Mouse (Mus musculus): ENCODE measurements at regions not wholly inside any gene's neighbourhood (a gene's known extent, or its start where the extent isn't known, plus 50 kb on each side); places are given as distances from the start of the nearest gene placed in this dataset.

- DNase-seq (ENCODE audit: low spot score in 2 of 2), result peak in 1 of 2 experiments; percentile 79
Measured at GRCm38 (mm10) chr14:120560416-120560815, 82.2 kb downstream of the Rap2a start.

GRCm38 (mm10) chr14:120560987-120561386 lies 82.7 kb downstream of the Rap2a start:
- intact Hi-C loops (cut with DNase I), result loop anchor here (5.0 kb wide), 1 partner anchor 54 kb away; no protein-coding TSS in a partner anchor
- DNase-seq (ENCODE audit: low spot score in 2 of 2), result no peak

More at GRCm38 (mm10) chr14:120560416-120560815, 82.2 kb downstream of the Rap2a start:
- intact Hi-C loops (cut with DNase I), result loop anchor here (5.0 kb wide), 1 partner anchor 53 kb away; no protein-coding TSS in a partner anchor

GRCm38 (mm10) chr14:120566945-120567344 lies 88.7 kb downstream of the Rap2a start:
- no peak for DNase-seq (ENCODE audit: low spot score in 2 of 2)
- intact Hi-C loops (cut with DNase I), result no loop called here

- intact Hi-C loops (cut with DNase I), result no loop called here
- no peak for DNase-seq (ENCODE audit: low spot score in 2 of 2)
Measured at GRCm38 (mm10) chr14:120568054-120568453, 89.8 kb downstream of the Rap2a start.

- intact Hi-C loops (cut with DNase I), result no loop called here
- DNase-seq (ENCODE audit: low spot score in 2 of 2), result no peak
Measured at GRCm38 (mm10) chr14:120572238-120572637, 94.0 kb downstream of the Rap2a start.

- intact Hi-C loops (cut with DNase I), result loop anchor here (5.0 kb wide), 1 partner anchor 73 kb away; no protein-coding TSS in a partner anchor
- no peak for DNase-seq (ENCODE audit: low spot score in 2 of 2)
Measured at GRCm38 (mm10) chr14:120575202-120575601, 97.0 kb downstream of the Rap2a start.

GRCm38 (mm10) chr14:120578352-120579080 lies 100.3 kb downstream of the Rap2a start:
- DNase-seq (ENCODE audit: low spot score in 2 of 2), result peak; percentile 45 to 85
- intact Hi-C loops (cut with DNase I), result loop anchor here (5.0 kb wide), 1 partner anchor 76 kb away; no protein-coding TSS in a partner anchor

- intact Hi-C loops (cut with DNase I), result no loop called here
Measured at GRCm38 (mm10) chr14:120583807-120584206, 105.6 kb downstream of the Rap2a start.

GRCm38 (mm10) chr14:120592191-120592590 lies 113.9 kb downstream of the Rap2a start:
- DNase-seq (ENCODE audit: low spot score in 2 of 2), result no peak
- intact Hi-C loops (cut with DNase I), result no loop called here

More at GRCm38 (mm10) chr14:120583807-120584206, 105.6 kb downstream of the Rap2a start:
- no peak for DNase-seq (ENCODE audit: low spot score in 2 of 2)

GRCm38 (mm10) chr14:120600414-120600935 lies 122.2 kb downstream of the Rap2a start:
- no peak for DNase-seq (ENCODE audit: low spot score in 2 of 2)
- intact Hi-C loops (cut with DNase I), result no loop called here

- intact Hi-C loops (cut with DNase I), result no loop called here
Measured at GRCm38 (mm10) chr14:120601510-120601909, 123.3 kb downstream of the Rap2a start.

GRCm38 (mm10) chr14:120603849-120604492 lies 125.7 kb downstream of the Rap2a start:
- no peak for DNase-seq (ENCODE audit: low spot score in 2 of 2)
- intact Hi-C loops (cut with DNase I), result no loop called here

More at GRCm38 (mm10) chr14:120601510-120601909, 123.3 kb downstream of the Rap2a start:
- DNase-seq (ENCODE audit: low spot score in 2 of 2), result no peak

- peak in 1 of 2 experiments; percentile 65 for DNase-seq (ENCODE audit: low spot score in 2 of 2)
- intact Hi-C loops (cut with DNase I), result no loop called here
Measured at GRCm38 (mm10) chr14:120607801-120608200, 129.6 kb downstream of the Rap2a start.

- no peak for DNase-seq (ENCODE audit: low spot score in 2 of 2)
- intact Hi-C loops (cut with DNase I), result no loop called here
Measured at GRCm38 (mm10) chr14:120611311-120611710, 133.1 kb downstream of the Rap2a start.

- intact Hi-C loops (cut with DNase I), result no loop called here
Measured at GRCm38 (mm10) chr14:120626223-120626935, 148.1 kb downstream of the Rap2a start.

GRCm38 (mm10) chr14:120626936-120627277 lies 148.7 kb downstream of the Rap2a start:
- no peak for DNase-seq (ENCODE audit: low spot score in 2 of 2)
- intact Hi-C loops (cut with DNase I), result no loop called here

More at GRCm38 (mm10) chr14:120626223-120626935, 148.1 kb downstream of the Rap2a start:
- DNase-seq (ENCODE audit: low spot score in 2 of 2), result peak; percentile 11 to 45

- DNase-seq (ENCODE audit: low spot score in 2 of 2), result peak; percentile 23 to 64
- intact Hi-C loops (cut with DNase I), result no loop called here
Measured at GRCm38 (mm10) chr14:120632771-120633170, 154.5 kb downstream of the Rap2a start.

- intact Hi-C loops (cut with DNase I), result no loop called here
- DNase-seq (ENCODE audit: low spot score in 2 of 2), result no peak
Measured at GRCm38 (mm10) chr14:120636726-120637400, 158.6 kb downstream of the Rap2a start.

GRCm38 (mm10) chr14:120637486-120638125 lies 159.4 kb downstream of the Rap2a start:
- intact Hi-C loops (cut with DNase I), result no loop called here
- peak in 1 of 2 experiments; percentile 19 for DNase-seq (ENCODE audit: low spot score in 2 of 2)
